Mouse (Mus musculus): ENCODE data around the gene Sp4. TPM values are rescaled to one million over a fixed set of nuclear protein-coding genes. Genes with fewer than 3 reads are reported as not detected.

Sp4 gene
- polyA plus RNA-seq, 1 experiment, result 2.1 TPM

- Histone ChIP-seq H3K27ac (replicated peaks; ENCODE audit: low read depth, low read length) (no peak overlapping the region), H3K4me3 (ENCODE audit: insufficient read depth, low read depth, low read length) (no peak overlapping the region), H3K4me1 (ENCODE audit: control insufficient read depth, insufficient read depth, insufficient read length, low read length) (no peaks in the 10 kb centered on the region)
These were observed 111.7 kb downstream of the Sp4 start for GRCm38 (mm10) chr12:118189535-118189934.

GRCm38 (mm10) chr12:118187663-118188062 is 113.6 kb downstream of the Sp4 start:
- no peak overlapping the region for H3K4me3 ChIP-seq (ENCODE audit: insufficient read depth, low read depth, low read length)
- H3K4me1 ChIP-seq (ENCODE audit: control insufficient read depth, insufficient read depth, insufficient read length, low read length), result no peaks in the 10 kb centered on the region
- H3K27ac ChIP-seq (replicated peaks; ENCODE audit: low read depth, low read length), result no peak overlapping the region

- Histone ChIP-seq H3K4me3 (ENCODE audit: insufficient read depth, low read depth, low read length) (no peak overlapping the region), H3K27ac (replicated peaks; ENCODE audit: low read depth, low read length) (no peak overlapping the region), H3K4me1 (ENCODE audit: control insufficient read depth, insufficient read depth, insufficient read length, low read length) (no peaks in the 10 kb centered on the region)
These were observed 114.3 kb downstream of the Sp4 start for GRCm38 (mm10) chr12:118186881-118187489.

GRCm38 (mm10) chr12:118186120-118186880 is 114.9 kb downstream of the Sp4 start:
- H3K4me3 ChIP-seq (ENCODE audit: insufficient read depth, low read depth, low read length), result no peak overlapping the region
- H3K4me1 ChIP-seq (ENCODE audit: control insufficient read depth, insufficient read depth, insufficient read length, low read length), result no peaks in the 10 kb centered on the region
- H3K27ac ChIP-seq (replicated peaks; ENCODE audit: low read depth, low read length), result no peak overlapping the region

Other genes with a start within 250 kb of the Sp4 start
- gene Dnah11, start 102.4 kb downstream of the Sp4 start, polyA plus RNA-seq (2012; ENCODE audit: insufficient read depth, insufficient read length, missing spikeins), result not detected in 2 replicates

Data from brown adipose tissue, adult 24 weeks (tissue).